Mouse (Mus musculus): ENCODE results near the gene Ntng1.

- no peak for TF ChIP-seq CTCF (IDR thresholded peaks at IDR 0.05; ENCODE audit: extremely low read depth, insufficient read length, insufficient replicate concordance, low read depth, low read length)
- TF ChIP-seq POLR2A (IDR thresholded peaks at IDR 0.05; ENCODE audit: low read depth, low read length): no peak
Observed at GRCm38 (mm10) chr3:109775200-109775599, 368.6 kb downstream of the Ntng1 start.

Measured in small intestine, adult 2 months (tissue).